Mouse (Mus musculus): Measurements from ENCODE around the gene Nell1.

GRCm38 (mm10) chr7:50675444-50675843 is 700.8 kb downstream of the Nell1 start:
- TF ChIP-seq CTCF (IDR thresholded peaks at IDR 0.05; ENCODE audit: low read depth) (no peak), EP300 (IDR thresholded peaks at IDR 0.05; ENCODE audit: low read depth) (no peak)
